Comparison of ENCODE assay signal across 20 mouse cellular contexts in the genomic region with DNA sequence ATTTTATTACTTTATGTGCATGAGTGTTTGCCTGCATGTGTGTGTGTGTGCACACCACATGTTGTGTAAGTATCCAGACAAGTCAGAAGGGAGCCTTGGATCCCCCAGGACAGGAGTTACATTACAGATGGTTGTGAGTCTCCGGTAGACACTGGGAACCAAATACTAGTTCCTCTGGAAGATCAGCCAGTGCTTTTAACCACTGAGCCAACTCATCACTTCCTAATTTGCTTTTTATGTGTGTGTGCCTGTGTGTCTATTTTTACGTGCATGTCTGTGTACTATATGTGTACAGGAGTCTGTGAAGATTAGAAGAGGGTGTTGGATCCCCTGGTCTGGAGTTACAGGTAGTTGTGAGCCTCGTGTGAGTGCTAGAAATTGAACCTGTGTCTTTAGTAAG. TPM values are rescaled to one million over a fixed set of nuclear protein-coding genes. Genes with fewer than 3 reads are reported as not detected.
DNase-seq lines count a peak whose midpoint lies in the region; ATAC-seq lines count a peak whose summit lies in the region.
"Had no signal": no experiment of that assay in that cellular context is flagged by ENCODE, and none has a peak within 500 bp of the region (broad histone marks: within the 10 kb centered on the region; RNA-seq: fewer than 3 reads in every experiment).

No protein-coding gene starts in this region.

- H3K27ac ChIP-seq in midbrain, embryonic 16.5 days (ENCODE audit: low read length) = no peak overlapping the region
- H3K27ac ChIP-seq: embryonic facial prominence, embryonic 10.5 days; embryonic facial prominence, embryonic 12.5 days; forebrain, embryonic 13.5 days; forebrain, embryonic 15.5 days had no signal

- no peak overlapping the region for H3K4me2 ChIP-seq in midbrain, embryonic 16.5 days (ENCODE audit: low read length)
- H3K4me2 ChIP-seq: embryonic facial prominence, embryonic 12.5 days; forebrain, embryonic 13.5 days; forebrain, embryonic 15.5 days had no signal

- ATAC-seq in megakaryocyte progenitor cell, adult 5-6 weeks (replicated peaks; ENCODE audit: poor library complexity) = 0 out of 2 replicates have a peak, but pooled peaks have one; percentile 12
- ATAC-seq in midbrain, embryonic 16.5 days = no peak
- ATAC-seq: forebrain, embryonic 13.5 days; forebrain, embryonic 15.5 days; forebrain, postnatal 0 days had no signal

- no peaks in the 10 kb centered on the region for H3K36me3 ChIP-seq in midbrain, embryonic 16.5 days (ENCODE audit: control insufficient read depth, insufficient read depth, low read length)
- H3K36me3 ChIP-seq: embryonic facial prominence, embryonic 10.5 days; embryonic facial prominence, embryonic 12.5 days; forebrain, embryonic 15.5 days had no signal

- DNase-seq in A20 (ENCODE audit: low read depth, low spot score) = peak; percentile 50
- no peak for DNase-seq in right cerebral cortex, postnatal 10 days (ENCODE audit: low spot score in 2 of 2)
- DNase-seq in layer of hippocampus, postnatal 25 days (ENCODE audit: extremely low spot score in 1 of 2, low spot score in 1 of 2) = no peak
- DNase-seq: adrenal gland, adult 2 months; adrenal gland, postnatal 10 days; adrenal gland, postnatal 25 days; cerebellum, adult 11-12 months; cerebellum, adult 2 months; cerebellum, adult 9-10 months; cerebellum, postnatal 10 days; cerebellum, postnatal 25 days; forebrain, postnatal 0 days had no signal

- no peak overlapping the region for H3K9ac ChIP-seq in midbrain, embryonic 16.5 days (ENCODE audit: low read depth, low read length)
- H3K9ac ChIP-seq: embryonic facial prominence, embryonic 12.5 days; forebrain, embryonic 13.5 days; forebrain, embryonic 15.5 days; forebrain, postnatal 0 days had no signal

- no peaks in the 10 kb centered on the region for H3K9me3 ChIP-seq in midbrain, embryonic 16.5 days (replicated peaks; ENCODE audit: control insufficient read depth, low read length, poor library complexity, severe bottlenecking)
- H3K9me3 ChIP-seq: embryonic facial prominence, embryonic 10.5 days; embryonic facial prominence, embryonic 12.5 days; forebrain, embryonic 13.5 days; forebrain, embryonic 15.5 days had no signal

- WGBS in midbrain, embryonic 16.5 days = 86% methylated on average over 3 of the region's 3 CpGs

- no peaks in the 10 kb centered on the region for H3K4me1 ChIP-seq in midbrain, embryonic 16.5 days (ENCODE audit: control insufficient read depth, insufficient read depth, low read length)
- H3K4me1 ChIP-seq: forebrain, embryonic 13.5 days; forebrain, embryonic 15.5 days had no signal

- H3K27me3 ChIP-seq in midbrain, embryonic 16.5 days (ENCODE audit: control insufficient read depth, insufficient read depth, low read depth, low read length) = no peaks in the 10 kb centered on the region
- H3K27me3 ChIP-seq: embryonic facial prominence, embryonic 12.5 days; forebrain, embryonic 13.5 days; forebrain, embryonic 15.5 days had no signal

- no peak overlapping the region for H3K4me3 ChIP-seq in midbrain, embryonic 16.5 days (ENCODE audit: low read depth, low read length)
- H3K4me3 ChIP-seq: embryonic facial prominence, embryonic 10.5 days; embryonic facial prominence, embryonic 12.5 days; forebrain, embryonic 13.5 days; forebrain, embryonic 15.5 days had no signal

RNA-seq across cellular contexts. Expression of a gene that starts 21.0 kb away (rescaled TPM):
- total RNA-seq in megakaryocyte progenitor cell, adult 5-6 weeks (2015) = not detected in 2 replicates
- not detected in 2 replicates for total RNA-seq in megakaryocyte progenitor cell, adult 5-6 weeks (2017)
- 0.07 TPM in 1 of 2 replicates, not detected in the other for polyA plus RNA-seq in midbrain, embryonic 16.5 days (2015; fragmentation: Nextera tagmentation; extraction: Ambion mirVana)
- total RNA-seq in layer of hippocampus, postnatal 25 days (2021) = not detected
- total RNA-seq: forebrain, postnatal 0 days; MEL had no signal
- polyA plus RNA-seq: C2C12; embryonic facial prominence, embryonic 10.5 days; forebrain, embryonic 13.5 days; forebrain, embryonic 15.5 days; forebrain, postnatal 0 days had no signal

RNA-seq across cellular contexts. Expression of a gene that starts 58.1 kb away (rescaled TPM):
- 4.3 and 4.5 TPM in 2 replicates for total RNA-seq in megakaryocyte progenitor cell, adult 5-6 weeks (2015)
- 1.6 and 1.8 TPM in 2 replicates for total RNA-seq in megakaryocyte progenitor cell, adult 5-6 weeks (2017)
- polyA plus RNA-seq in midbrain, embryonic 16.5 days (2015; fragmentation: Nextera tagmentation; extraction: Ambion mirVana) = 10.7 and 10.8 TPM in 2 replicates
- total RNA-seq in layer of hippocampus, postnatal 25 days (2021) = 10 to 100 TPM; 59.2 to 78.1 TPM

Comparison
In these comparisons a context has a peak if more than half of its experiments do, and no peak if none do; other contexts are left out.
1. RNA of a gene that starts 58.1 kb away (total RNA-seq): 59.2 to 78.1 TPM in layer of hippocampus, postnatal 25 days; 1.6 to 4.5 TPM in megakaryocyte progenitor cell, adult 5-6 weeks; every median in the first group is over 10 times any median in the second.